Mouse (Mus musculus) forebrain, embryonic 10.5 days (tissue): ENCODE data around the gene Gpr152. TPM values are rescaled to one million over a fixed set of nuclear protein-coding genes. Genes with fewer than 3 reads are reported as not detected.

Experiments
- DNase-seq: peaks from one replicate; pipeline ENCODE4 v3.0.0-alpha.2; 2017; ENCODE audit warnings: low spot score; ENCODE audit errors: extremely low spot score
- H3K27ac ChIP-seq: fragments of 300-500 bp; sonication (generic); 2 replicates; pipeline ENCODE4 v1.5.1; 2016; ENCODE audit warnings: mild to moderate bottlenecking
- H3K27me3 ChIP-seq: fragments of 300-500 bp; sonication (generic); 2 replicates; pipeline ENCODE4 v1.6.1; 2016; ENCODE audit warnings: mild to moderate bottlenecking; ENCODE audit not compliant: poor library complexity, severe bottlenecking
- H3K36me3 ChIP-seq: fragments of 300-500 bp; sonication (generic); replicated peaks from 2 replicates; pipeline ENCODE4 v1.6.1; 2016; ENCODE audit warnings: mild to moderate bottlenecking, moderate library complexity
- H3K4me1 ChIP-seq: fragments of 300-500 bp; sonication (generic); 2 replicates; pipeline ENCODE4 v1.6.1; 2016
- H3K4me3 ChIP-seq: fragments of 300-500 bp; sonication (generic); 2 replicates; pipeline ENCODE4 v1.5.1; 2016; ENCODE audit warnings: mild to moderate bottlenecking, moderate library complexity
- H3K9me3 ChIP-seq: fragments of 300-500 bp; sonication (generic); 2 replicates; pipeline ENCODE4 v1.6.1; 2016; ENCODE audit warnings: mild to moderate bottlenecking, moderate library complexity
- WGBS: fragments of 180-500 bp; shearing (Covaris S2); methylation state at CpG from one replicate; pipeline ENCODE4 v1.1.7; 2016; 5-methylcytosine and 5-hydroxymethylcytosine counted together
- polyA plus RNA-seq: library from polyadenylated mRNA; unstranded; fragments of >200 nt; fragmentation: Nextera tagmentation; extraction: Ambion mirVana; gene quantifications from 2 replicates; pipeline ENCODE4 v1.2.1, GENCODE M21; 2016

Gpr152 gene
- polyA plus RNA-seq = not detected in 2 replicates

DNA sequence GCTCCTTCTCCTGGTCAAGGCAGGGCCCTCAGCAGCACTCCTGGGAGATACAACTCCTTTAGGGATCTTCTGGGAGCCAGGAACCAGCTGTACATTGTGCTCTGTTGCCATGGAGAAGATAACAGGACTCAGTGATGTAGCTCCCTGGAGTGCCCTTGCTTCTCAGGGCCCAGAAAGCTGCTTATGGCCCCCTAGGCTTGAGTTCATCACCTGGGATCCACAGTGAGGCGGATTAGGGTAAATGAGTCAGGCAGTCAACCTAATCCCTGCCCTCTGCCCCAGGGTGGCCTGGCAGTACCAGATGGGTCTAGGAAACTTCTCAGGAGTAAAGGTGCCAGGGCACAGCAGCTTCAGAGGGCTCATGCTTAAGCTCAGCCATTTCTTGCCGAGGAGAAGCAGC is at the start of gene Gpr152:
TSS of gene Gpr152 (plus strand) at position 342 of the 400 bp plus-strand sequence.
- no peak for DNase-seq
- Histone ChIP-seq H3K36me3 (no peaks in the 10 kb centered on the region), H3K27ac (peak within 1 kb of the TSS; percentile 25; the same call in 1 of the 2 replicates), H3K27me3 (no peaks in the 10 kb centered on the region), H3K4me3 (no peak within 1 kb of the TSS), H3K4me1 (peaks cover 14% of the 10 kb centered on the region), H3K9me3 (no peaks in the 10 kb centered on the region)
- WGBS = 71% methylated on average over 2 of the region's 2 CpGs

DNA sequence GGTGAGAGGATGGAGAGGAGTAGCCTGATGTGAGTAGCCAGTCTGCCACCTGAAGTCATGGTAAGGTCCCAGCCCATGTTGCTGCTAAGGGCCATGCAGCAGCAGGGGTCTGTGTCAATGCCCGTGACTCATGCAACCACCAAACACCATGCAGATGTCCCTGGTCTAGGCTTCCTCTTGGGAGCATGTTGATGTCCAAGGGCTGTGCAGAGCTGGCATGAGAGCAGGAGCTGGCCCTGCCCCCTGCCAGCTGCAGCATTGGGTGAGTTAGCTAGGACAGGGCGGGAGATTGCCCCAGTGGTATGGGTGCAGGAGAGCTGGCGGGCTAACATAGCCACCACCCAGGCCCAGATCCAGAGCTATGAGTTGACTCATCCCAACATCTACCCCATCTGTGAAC is 49.1 kb upstream of the Gpr152 start:
- Histone ChIP-seq H3K36me3 (no peaks in the 10 kb centered on the region), H3K27me3 (peaks cover 3% of the 10 kb centered on the region; the same call in 1 of the 2 replicates), H3K4me3 (no peak overlapping the region), H3K4me1 (no peaks in the 10 kb centered on the region), H3K9me3 (no peaks in the 10 kb centered on the region), H3K27ac (no peak overlapping the region)
- WGBS = 88% methylated on average over 3 of the region's 3 CpGs
- no peak for DNase-seq

DNA sequence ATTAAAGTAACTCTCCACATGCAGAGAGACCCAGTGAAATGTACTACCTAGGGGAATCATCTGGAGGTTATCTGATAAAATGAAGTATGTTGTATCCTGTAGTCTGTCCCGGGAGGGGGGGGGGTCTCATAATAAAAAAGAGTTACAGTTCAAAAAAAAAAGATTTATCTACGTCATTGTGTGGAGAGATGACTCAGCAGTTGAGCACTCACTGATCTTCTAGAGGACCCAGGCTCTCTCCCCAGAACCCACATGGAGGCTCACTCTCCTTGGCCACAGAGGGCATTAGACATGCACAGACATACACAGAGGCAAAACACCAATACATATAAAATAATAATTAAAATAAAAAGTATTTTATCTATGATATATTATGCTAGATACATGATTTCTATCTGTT is 48.2 kb upstream of the Gpr152 start:
- Histone ChIP-seq H3K27ac (no peak overlapping the region), H3K4me3 (no peak overlapping the region), H3K27me3 (peaks cover 3% of the 10 kb centered on the region; the same call in 1 of the 2 replicates), H3K4me1 (peaks cover 6% of the 10 kb centered on the region), H3K36me3 (no peaks in the 10 kb centered on the region), H3K9me3 (no peaks in the 10 kb centered on the region)
- no peak for DNase-seq
- 68% methylated on average over 2 of the region's 2 CpGs for WGBS

DNA sequence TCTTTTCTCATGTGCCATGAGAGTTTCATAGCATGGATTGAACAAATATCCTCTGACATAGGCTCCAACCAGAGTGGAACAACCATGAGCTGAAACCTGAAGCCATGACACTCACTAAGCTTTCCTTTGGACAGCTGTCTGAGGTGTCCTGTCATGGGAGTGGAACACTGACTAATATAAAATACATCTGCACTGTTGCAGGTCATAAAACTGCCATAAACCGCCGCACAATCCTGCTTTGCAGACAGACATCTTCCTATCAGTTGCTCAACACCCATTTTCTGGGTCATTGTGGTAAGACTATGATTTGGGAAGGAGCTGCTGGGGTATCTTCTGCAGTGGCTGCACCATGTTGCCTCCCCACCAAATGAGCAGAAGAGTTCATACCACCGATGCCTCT is 46.8 kb upstream of the Gpr152 start:
- no peak overlapping the region for H3K4me3 ChIP-seq
- H3K36me3 ChIP-seq = no peaks in the 10 kb centered on the region
- no peaks in the 10 kb centered on the region for H3K9me3 ChIP-seq
- WGBS = 91% methylated on average over 3 of the region's 3 CpGs
- DNase-seq = no peak
- peaks cover 3% of the 10 kb centered on the region; the same call in 1 of the 2 replicates for H3K27me3 ChIP-seq
- H3K27ac ChIP-seq = no peak overlapping the region
- peaks cover 17% of the 10 kb centered on the region for H3K4me1 ChIP-seq

DNA sequence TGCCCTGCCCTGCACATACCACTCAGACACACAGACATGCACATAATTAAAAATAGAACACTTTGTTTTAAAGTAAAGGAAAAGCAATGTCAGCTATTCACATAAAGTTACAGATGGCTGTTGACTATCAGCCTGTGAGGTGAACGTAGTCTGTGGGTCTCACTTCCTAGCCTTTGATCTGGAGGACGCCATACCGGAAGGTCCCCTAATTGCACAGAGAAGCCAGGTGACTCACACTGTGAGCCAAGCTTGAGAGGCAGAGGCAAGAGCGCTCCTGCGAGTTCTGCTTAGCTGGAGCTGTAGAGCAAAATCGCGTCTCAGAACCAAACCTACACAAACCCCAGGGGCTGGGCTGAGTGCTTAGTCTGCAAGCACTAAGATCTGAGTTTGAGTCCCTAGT is 45.8 kb upstream of the Gpr152 start:
- DNase-seq = no peak
- no peaks in the 10 kb centered on the region for H3K36me3 ChIP-seq
- 83% methylated on average over 7 of the region's 7 CpGs for WGBS
- no peak overlapping the region for H3K27ac ChIP-seq
- H3K4me1 ChIP-seq = peaks cover 27% of the 10 kb centered on the region
- H3K9me3 ChIP-seq = no peaks in the 10 kb centered on the region
- H3K27me3 ChIP-seq = peaks cover 8% of the 10 kb centered on the region
- no peak overlapping the region for H3K4me3 ChIP-seq

DNA sequence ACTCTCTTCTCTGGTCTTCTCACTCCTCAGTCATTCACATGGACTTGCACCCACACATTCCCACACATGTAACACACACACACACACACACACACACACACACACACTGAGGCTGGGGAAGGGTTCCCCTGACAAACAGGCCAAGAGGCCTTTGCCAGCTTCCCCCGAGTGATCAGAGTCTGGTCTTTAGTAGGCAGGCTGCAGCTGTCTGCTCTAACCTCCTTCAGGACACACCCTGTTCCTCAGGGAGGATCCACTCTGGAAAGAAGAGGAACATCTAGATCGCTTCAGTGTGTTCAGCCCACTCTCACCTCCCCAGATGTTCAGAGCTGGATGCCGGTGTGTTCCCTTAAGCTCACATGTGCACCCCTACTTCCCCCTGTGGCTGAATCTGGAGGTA is 45.2 kb upstream of the Gpr152 start:
- Histone ChIP-seq H3K4me1 (peaks cover 33% of the 10 kb centered on the region), H3K36me3 (no peaks in the 10 kb centered on the region), H3K4me3 (no peak overlapping the region), H3K9me3 (no peaks in the 10 kb centered on the region), H3K27ac (no peak overlapping the region), H3K27me3 (peaks cover 14% of the 10 kb centered on the region)
- 89% methylated on average over 3 of the region's 3 CpGs for WGBS
- DNase-seq = no peak

DNA sequence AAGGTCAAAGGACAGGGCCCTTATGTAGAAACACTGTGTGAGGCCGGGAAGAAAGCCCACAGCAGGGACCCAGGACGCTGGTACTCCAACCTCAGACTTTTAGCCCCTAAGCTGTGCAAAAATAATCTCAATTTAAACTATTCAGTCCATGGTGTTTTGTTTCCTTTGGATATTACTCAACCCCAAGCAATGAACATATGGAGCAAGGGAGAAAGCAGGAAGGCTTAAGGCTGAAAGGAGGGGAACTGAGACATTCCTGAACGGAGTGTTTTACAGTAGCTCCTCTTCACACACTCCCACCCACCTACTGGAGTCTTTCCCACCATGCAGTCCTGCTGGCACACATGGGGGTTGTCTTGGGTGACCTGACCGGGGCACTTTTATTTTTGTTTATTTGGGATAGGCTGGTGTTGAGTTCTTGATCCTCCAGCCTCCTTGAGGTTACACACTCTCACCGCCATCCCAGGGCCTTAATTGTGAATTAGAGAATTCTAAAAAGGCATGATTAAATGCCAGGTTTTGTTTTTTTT is 44.7 kb upstream of the Gpr152 start:
- Histone ChIP-seq H3K4me1 (peaks cover 38% of the 10 kb centered on the region), H3K4me3 (no peak overlapping the region), H3K27ac (no peak overlapping the region), H3K9me3 (no peaks in the 10 kb centered on the region), H3K36me3 (no peaks in the 10 kb centered on the region), H3K27me3 (peaks cover 19% of the 10 kb centered on the region)
- DNase-seq = no peak
- WGBS = 87% methylated on average over 5 of the region's 5 CpGs

DNA sequence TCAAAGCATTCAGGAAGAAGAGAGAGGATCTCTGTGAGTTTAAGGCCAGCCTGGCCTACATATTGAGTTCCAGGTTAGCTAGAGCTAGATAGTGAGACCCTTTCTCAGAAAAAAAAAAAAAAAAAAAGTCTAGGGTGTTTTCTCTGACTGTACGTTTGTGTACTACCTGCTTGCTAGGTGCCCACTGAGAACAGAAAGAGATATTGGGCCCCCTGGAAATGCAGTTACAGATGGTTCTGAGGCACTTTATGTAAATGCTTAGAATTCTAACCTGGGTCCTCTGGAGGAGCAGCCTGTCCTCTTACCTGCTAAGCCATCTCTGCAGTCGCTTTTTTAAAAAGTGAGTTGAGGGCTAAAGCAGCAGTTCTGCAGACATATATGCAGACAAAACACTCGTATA is 43.8 kb upstream of the Gpr152 start:
- no peak for DNase-seq

DNA sequence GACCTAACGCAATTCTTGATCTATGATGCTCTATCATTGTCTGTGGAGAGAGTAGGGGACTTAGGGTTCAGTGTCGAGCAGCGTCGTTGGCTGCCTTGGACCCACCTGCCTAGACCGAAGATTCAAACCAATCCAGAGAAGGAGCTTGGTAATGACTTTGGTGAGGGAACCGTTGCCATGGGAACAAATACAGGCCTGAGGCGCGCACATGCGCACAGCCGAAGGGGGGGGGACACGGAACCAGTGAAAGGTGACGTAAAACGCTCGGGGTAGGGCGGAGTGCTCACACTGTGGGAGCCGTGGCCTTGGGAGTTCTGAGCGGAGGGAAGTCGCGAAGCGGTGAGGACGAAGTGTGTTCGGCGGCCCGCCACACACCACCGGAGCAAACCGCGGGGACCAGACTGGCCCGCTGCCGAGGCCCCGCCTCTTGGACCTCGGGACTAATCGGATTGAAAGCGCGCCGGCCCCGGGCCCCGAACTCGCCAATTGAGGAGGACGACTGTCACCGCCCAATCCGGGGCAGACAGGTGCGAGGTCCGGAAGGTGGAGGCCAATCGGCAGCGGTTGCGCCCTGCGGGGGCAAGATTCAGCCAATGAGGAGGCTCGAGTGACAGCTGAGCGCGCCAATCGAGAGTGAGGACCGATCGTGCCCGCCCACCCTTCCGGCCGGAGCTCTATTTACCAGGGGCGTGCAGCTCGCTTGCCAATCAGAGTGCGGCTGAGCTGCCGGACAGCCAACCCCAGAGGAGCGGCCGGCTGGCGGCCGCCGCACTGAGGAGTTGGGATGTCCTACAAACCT is 42.7 kb upstream of the Gpr152 start, which contains the start of gene Cdk2ap2:
TSS of gene Cdk2ap2 (plus strand) at position 541 of the 799 bp plus-strand sequence.
- Histone ChIP-seq H3K27ac (peak within 1 kb of the TSS; percentile 91), H3K9me3 (no peaks in the 10 kb centered on the region), H3K4me1 (peaks cover 58% of the 10 kb centered on the region), H3K36me3 (no peaks in the 10 kb centered on the region), H3K4me3 (peak within 1 kb of the TSS; percentile 64), H3K27me3 (peaks cover 36% of the 10 kb centered on the region)
- DNase-seq = peak; percentile 99
- WGBS = under 1% methylated on average over 65 of the region's 65 CpGs

More for the DNA sequence above, 43.8 kb upstream of the Gpr152 start:
- Histone ChIP-seq H3K36me3 (no peaks in the 10 kb centered on the region), H3K4me1 (peaks cover 48% of the 10 kb centered on the region), H3K9me3 (no peaks in the 10 kb centered on the region), H3K27ac (no peak overlapping the region), H3K4me3 (peak overlapping the region; percentile 64; the same call in 1 of the 2 replicates), H3K27me3 (peaks cover 26% of the 10 kb centered on the region)
- WGBS = 68% methylated on average over 3 of the region's 3 CpGs

DNA sequence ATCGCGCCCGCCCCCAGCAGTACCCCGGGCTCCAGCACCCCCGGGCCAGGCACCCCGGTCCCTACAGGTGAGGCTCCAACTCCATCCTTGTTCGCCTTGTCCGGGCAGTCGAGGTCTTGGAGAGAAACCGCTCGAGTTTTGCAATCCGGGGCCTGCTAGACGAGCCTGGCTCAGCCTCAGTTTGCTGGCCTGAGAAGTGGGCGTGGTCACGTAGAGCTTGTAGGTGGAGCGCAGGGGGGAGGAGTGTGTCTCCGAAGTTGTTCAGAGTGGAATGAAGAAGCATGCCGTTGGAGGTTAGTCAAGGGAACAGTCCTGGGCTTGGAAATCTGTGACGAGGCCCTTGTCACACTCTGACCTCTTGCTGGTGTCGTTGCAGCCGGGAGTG is 42.2 kb upstream of the Gpr152 start:
- Histone ChIP-seq H3K36me3 (no peaks in the 10 kb centered on the region), H3K27me3 (peaks cover 42% of the 10 kb centered on the region), H3K9me3 (no peaks in the 10 kb centered on the region), H3K4me1 (peaks cover 58% of the 10 kb centered on the region), H3K4me3 (peak overlapping the region; percentile 64), H3K27ac (peak overlapping the region; percentile 91)
- no peak for DNase-seq
- 2% methylated on average over 21 of the region's 21 CpGs for WGBS

DNA sequence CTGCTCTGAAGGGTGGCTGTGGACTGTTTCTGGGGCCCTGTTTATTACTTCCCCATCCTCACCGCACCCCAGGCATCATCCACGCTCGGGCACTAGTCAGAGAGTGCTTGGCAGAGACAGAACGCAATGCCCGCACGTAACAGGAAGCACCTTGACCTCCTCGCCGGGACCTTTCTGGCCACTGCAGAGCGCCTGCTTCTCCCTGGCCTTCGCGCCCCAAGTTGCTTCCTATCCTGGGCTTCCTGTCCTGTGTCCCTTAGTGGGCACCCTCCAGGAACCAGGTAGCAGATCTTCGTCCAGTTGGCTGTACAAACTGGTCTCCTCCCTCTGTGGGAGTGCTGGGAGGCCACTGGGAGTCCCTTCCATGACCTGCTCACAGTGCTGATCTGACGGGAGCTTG is 41.2 kb upstream of the Gpr152 start:
- Histone ChIP-seq H3K27me3 (peaks cover 52% of the 10 kb centered on the region), H3K27ac (no peak overlapping the region), H3K4me3 (peak overlapping the region; percentile 64; the same call in 1 of the 2 replicates), H3K36me3 (0 out of 2 replicates have a peak, but pooled peaks cover 5% of the 10 kb centered on the region), H3K9me3 (no peaks in the 10 kb centered on the region), H3K4me1 (peaks cover 58% of the 10 kb centered on the region)
- no peak for DNase-seq
- WGBS = 89% methylated on average over 13 of the region's 13 CpGs

DNA sequence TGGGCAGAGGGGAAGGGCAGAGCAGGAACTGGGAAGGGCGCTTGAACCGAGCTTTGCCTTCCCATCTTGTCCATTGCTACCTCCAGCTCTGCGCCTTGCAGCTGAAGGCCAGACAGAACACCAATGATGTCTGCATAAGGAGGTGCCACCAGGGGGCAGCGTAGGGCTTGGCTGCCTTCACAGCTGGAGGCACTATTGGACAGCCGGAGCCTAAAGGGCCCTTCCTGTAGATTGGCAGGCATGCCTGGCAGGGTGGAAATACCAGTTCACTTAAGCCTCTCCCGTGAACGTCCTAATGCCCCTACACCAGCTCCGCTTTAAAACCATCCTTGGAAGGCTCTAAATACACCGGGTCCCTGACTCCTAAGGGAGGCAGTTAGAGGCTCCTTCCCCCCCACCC is 40.5 kb upstream of the Gpr152 start:
- Histone ChIP-seq H3K36me3 (peaks cover 8% of the 10 kb centered on the region; the same call in 1 of the 2 replicates), H3K4me1 (peaks cover 58% of the 10 kb centered on the region), H3K9me3 (no peaks in the 10 kb centered on the region), H3K4me3 (peak overlapping the region; percentile 63; the same call in 1 of the 2 replicates), H3K27me3 (peaks cover 53% of the 10 kb centered on the region), H3K27ac (no peak overlapping the region)
- DNase-seq = peak; percentile 80
- 14% methylated on average over 9 of the region's 9 CpGs for WGBS
